Mouse (Mus musculus) CH12.LX (cell line): ENCODE measurements around the gene Scfd2. TPM values are rescaled to one million over a fixed set of nuclear protein-coding genes. Genes with fewer than 3 reads are reported as not detected.

ENCODE experiments used
- DNase-seq: peaks from one replicate; pipeline ENCODE4 v3.0.0-alpha.2; 2013; ENCODE audit errors: extremely low read depth
- H3K27ac ChIP-seq: 2 replicates; pipeline ENCODE4 v1.5.1; 2012; ENCODE audit warnings: low read depth, mild to moderate bottlenecking, control low read depth, moderate library complexity; ENCODE audit not compliant: insufficient read depth
- H3K27me3 ChIP-seq: replicated peaks from 2 replicates; pipeline ENCODE3; 2012; ENCODE audit warnings: inconsistent platforms
- H3K36me3 ChIP-seq, 2 experiments: replicated peaks in 1 of 2; 2 replicates each; pipeline versions ENCODE3 to v1.6.1; 2012; ENCODE audit warnings: inconsistent platforms in 1 of 2, low read length in 1 of 2, mild to moderate bottlenecking in 1 of 2, mixed read lengths in 1 of 2, moderate library complexity in 1 of 2; ENCODE audit not compliant: control insufficient read depth in 1 of 2, insufficient read depth in 1 of 2
- H3K4me1 ChIP-seq, 2 experiments: 2 replicates each; pipeline ENCODE4 v1.6.1; 2012; ENCODE audit warnings: inconsistent platforms in 1 of 2, moderate library complexity in 1 of 2; ENCODE audit not compliant: insufficient read depth in 2 of 2, control insufficient read depth in 1 of 2
- H3K4me2 ChIP-seq: 2 replicates; pipeline ENCODE4 v1.6.1; 2012; ENCODE audit warnings: low read depth, mild to moderate bottlenecking, control low read depth; ENCODE audit not compliant: poor library complexity, insufficient read depth, severe bottlenecking
- H3K4me3 ChIP-seq, 3 experiments: fragments of 150-350 bp in 1 of 3; sonication (generic) in 1 of 3; replicated peaks in 1 of 3; 2 replicates each; pipeline versions ENCODE3 to v1.5.1; 2011 to 2012; ENCODE audit warnings: low read depth in 2 of 3, low read length in 2 of 3, mild to moderate bottlenecking in 2 of 3, moderate library complexity in 2 of 3, control low read depth in 1 of 3, improper control_type of control experiment in 1 of 3, inconsistent platforms in 1 of 3, mixed read lengths in 1 of 3; ENCODE audit not compliant: poor library complexity in 1 of 3
- H3K79me2 ChIP-seq: replicated peaks from 2 replicates; pipeline ENCODE4 v1.6.1; 2012; ENCODE audit warnings: mild to moderate bottlenecking, moderate library complexity; ENCODE audit not compliant: control insufficient read depth, poor library complexity, insufficient read depth, severe bottlenecking; ENCODE audit errors: extremely low read depth
- H3K9ac ChIP-seq: 2 replicates; pipeline ENCODE4 v1.6.1; 2012; ENCODE audit warnings: low read depth, mild to moderate bottlenecking, control low read depth, moderate library complexity; ENCODE audit not compliant: insufficient read depth
- H3K9me3 ChIP-seq: replicated peaks from 2 replicates; pipeline ENCODE3; 2012; ENCODE audit warnings: low read length, inconsistent platforms, mixed read lengths
- BHLHE40 ChIP-seq: IDR thresholded peaks from 2 replicates; pipeline ENCODE4 v1.6.1; 2011; ENCODE audit warnings: mild to moderate bottlenecking, low read depth, low read length, improper control_type of control experiment
- CHD2 ChIP-seq: IDR thresholded peaks from 2 replicates; pipeline ENCODE4 v1.6.1; 2011; ENCODE audit warnings: low read length, improper control_type of control experiment
- CTCF ChIP-seq, 2 experiments: IDR thresholded peaks in 1 of 2; conservative IDR thresholded peaks in 1 of 2; 2 replicates each; pipeline ENCODE4 v1.5.1; 2011 to 2012; ENCODE audit warnings: low read depth in 2 of 2, low read length in 2 of 2, improper control_type of control experiment in 1 of 2, inconsistent platforms in 1 of 2, mild to moderate bottlenecking in 1 of 2, moderate library complexity in 1 of 2
- E2F4 ChIP-seq: IDR thresholded peaks from 2 replicates; pipeline ENCODE4 v1.6.1; 2011; ENCODE audit warnings: low read depth, low read length, improper control_type of control experiment; ENCODE audit not compliant: insufficient replicate concordance
- EP300 ChIP-seq: IDR thresholded peaks from 2 replicates; pipeline ENCODE4 v1.6.1; 2011; ENCODE audit warnings: low read length, improper control_type of control experiment
- ETS1 ChIP-seq: conservative IDR thresholded peaks from 2 replicates; pipeline ENCODE4 v1.6.1; 2012; ENCODE audit warnings: low read depth, mild to moderate bottlenecking, inconsistent platforms, low read length, improper control_type of control experiment, moderate library complexity
- IRF4 ChIP-seq: IDR thresholded peaks from 2 replicates; pipeline ENCODE4 v1.6.1; 2014; ENCODE audit warnings: low read depth, mild to moderate bottlenecking, inconsistent platforms, low read length, improper control_type of control experiment
- JUND ChIP-seq: conservative IDR thresholded peaks from 2 replicates; pipeline ENCODE4 v1.6.1; 2011; ENCODE audit warnings: low read depth, low read length, improper control_type of control experiment
- KAT2A ChIP-seq: IDR thresholded peaks from 2 replicates; pipeline ENCODE4 v1.6.1; 2012; ENCODE audit warnings: low read length, improper control_type of control experiment, inconsistent platforms; ENCODE audit not compliant: insufficient replicate concordance
- MAFK ChIP-seq: IDR thresholded peaks from 2 replicates; pipeline ENCODE4 v1.6.1; 2011; ENCODE audit warnings: low read length, improper control_type of control experiment; ENCODE audit not compliant: insufficient replicate concordance
- MAX ChIP-seq: IDR thresholded peaks from 2 replicates; pipeline ENCODE4 v1.6.1; 2011; ENCODE audit warnings: low read length, improper control_type of control experiment
- MEF2A ChIP-seq: IDR thresholded peaks from 2 replicates; pipeline ENCODE4 v1.6.1; 2014; ENCODE audit warnings: low read depth, mild to moderate bottlenecking, inconsistent platforms, low read length, improper control_type of control experiment, borderline replicate concordance
- MYC ChIP-seq: IDR thresholded peaks from 2 replicates; pipeline ENCODE4 v1.6.1; 2011; ENCODE audit warnings: low read depth, mild to moderate bottlenecking, improper control_type of control experiment, low read length
- NRF1 ChIP-seq: IDR thresholded peaks from 2 replicates; pipeline ENCODE4 v1.6.1; 2014; ENCODE audit warnings: low read depth, mild to moderate bottlenecking, inconsistent platforms, low read length, improper control_type of control experiment, moderate library complexity
- POLR2A ChIP-seq: IDR thresholded peaks from 2 replicates; pipeline ENCODE4 v1.6.1; 2011; ENCODE audit warnings: low read depth, mild to moderate bottlenecking, improper control_type of control experiment, low read length
- POLR2AphosphoS2 ChIP-seq: IDR thresholded peaks from 2 replicates; pipeline ENCODE4 v1.6.1; 2011; ENCODE audit warnings: low read depth, low read length, improper control_type of control experiment
- RAD21 ChIP-seq: IDR thresholded peaks from 2 replicates; pipeline ENCODE4 v1.6.1; 2011; ENCODE audit warnings: low read depth, mild to moderate bottlenecking, low read length, improper control_type of control experiment, moderate library complexity
- RCOR1 ChIP-seq: conservative IDR thresholded peaks from 2 replicates; pipeline ENCODE4 v1.6.1; 2012; ENCODE audit warnings: low read depth, mild to moderate bottlenecking, inconsistent platforms, low read length, improper control_type of control experiment
- SIN3A ChIP-seq: IDR thresholded peaks from 2 replicates; pipeline ENCODE4 v1.6.1; 2012; ENCODE audit warnings: low read length, improper control_type of control experiment, inconsistent platforms
- SMC3 ChIP-seq: IDR thresholded peaks from 2 replicates; pipeline ENCODE4 v1.6.1; 2011; ENCODE audit warnings: low read depth, low read length, improper control_type of control experiment
- TBP ChIP-seq: conservative IDR thresholded peaks from 2 replicates; pipeline ENCODE4 v1.6.1; 2011; ENCODE audit warnings: low read depth, low read length, improper control_type of control experiment
- TCF12 ChIP-seq: IDR thresholded peaks from 2 replicates; pipeline ENCODE4 v1.6.1; 2014; ENCODE audit warnings: low read depth, mild to moderate bottlenecking, inconsistent platforms, low read length, improper control_type of control experiment
- UBTF ChIP-seq: IDR thresholded peaks from 2 replicates; pipeline ENCODE4 v1.6.1; 2012; ENCODE audit warnings: low read depth, mild to moderate bottlenecking, inconsistent platforms, low read length, improper control_type of control experiment, moderate library complexity
- USF1 ChIP-seq: IDR thresholded peaks from 2 replicates; pipeline ENCODE4 v1.6.1; 2014; ENCODE audit warnings: low read depth, mild to moderate bottlenecking, inconsistent platforms, low read length, improper control_type of control experiment
- ZC3H11A ChIP-seq: IDR thresholded peaks from 2 replicates; pipeline ENCODE4 v1.6.1; 2012; ENCODE audit warnings: low read depth, mild to moderate bottlenecking, inconsistent platforms, low read length, improper control_type of control experiment
- ZKSCAN1 ChIP-seq: IDR thresholded peaks from 2 replicates; pipeline ENCODE4 v1.6.1; 2012; ENCODE audit warnings: low read depth, inconsistent platforms, low read length, improper control_type of control experiment, borderline replicate concordance
- ZMIZ1 ChIP-seq: IDR thresholded peaks from 2 replicates; pipeline ENCODE4 v1.6.1; 2012; ENCODE audit warnings: low read depth, mild to moderate bottlenecking, inconsistent platforms, low read length, improper control_type of control experiment
- ZNF384 ChIP-seq: IDR thresholded peaks from 2 replicates; pipeline ENCODE4 v1.6.1; 2012; ENCODE audit warnings: low read depth, low read length, improper control_type of control experiment, inconsistent platforms
- dilution Hi-C: fragments of 300-500 bp; cut with MboI; formaldehyde crosslinking; loops from 2 replicates; pipeline ENCODE4 v1.14.3; 2020; ENCODE audit warnings: low sequenced_read_pairs; ENCODE audit not compliant: extremely low pct_unique_long_range_greater_than_20kb, extremely low pct_ligation_motif_present
- in situ Hi-C: fragments of 300-500 bp; cut with MboI; formaldehyde crosslinking; loops from 3 replicates; pipeline ENCODE4 v1.14.3; 2019; ENCODE audit warnings: low sequenced_read_pairs, low pct_ligation_motif_present, low pct_unique_long_range_greater_than_20kb, mixed read lengths
- polyA plus RNA-seq: library from polyadenylated mRNA; unstranded; fragments of >175 nt; gene quantifications from 2 replicates; pipeline ENCODE4 v1.2.1, GENCODE M21; 2012; ENCODE audit warnings: low read depth; ENCODE audit not compliant: insufficient read length
- total RNA-seq, 2 experiments: library from RNA; depleted of rRNA; stranded (reverse); fragments of 300-350 nt in 1 of 2; fragments of >200 nt in 1 of 2; gene quantifications; 2 replicates each; pipeline ENCODE4 v1.2.3; 2012 to 2014

Gene Scfd2
- total and polyA plus RNA-seq, 3 experiments, result 13.2 to 18.0 (median 14.4) TPM

DNA sequence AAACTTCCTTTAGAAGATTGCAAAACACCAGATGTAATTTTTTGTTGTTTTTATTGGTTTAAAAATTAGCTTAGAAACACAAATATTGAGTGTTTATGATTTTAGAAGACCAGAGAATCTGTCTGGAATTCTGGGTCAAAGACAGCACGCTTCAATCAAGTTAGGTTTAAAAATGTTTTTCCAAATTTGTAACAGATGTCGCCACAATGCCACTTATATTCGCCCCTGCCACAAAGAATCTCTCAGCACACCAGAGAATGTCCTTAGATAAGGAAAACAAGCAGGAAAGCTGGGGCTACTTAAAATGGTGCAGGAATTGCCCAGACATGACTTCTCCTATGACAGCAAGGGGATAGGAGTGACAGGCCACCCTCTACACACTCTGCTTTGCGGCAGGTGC is 245.3 kb downstream of the Scfd2 start:
- in situ Hi-C loops, result loop anchor here (10.0 kb wide), 3 partner anchors 352 to 602 kb away; no protein-coding TSS in a partner anchor
- no peak overlapping the region for H3K4me3 ChIP-seq

DNA sequence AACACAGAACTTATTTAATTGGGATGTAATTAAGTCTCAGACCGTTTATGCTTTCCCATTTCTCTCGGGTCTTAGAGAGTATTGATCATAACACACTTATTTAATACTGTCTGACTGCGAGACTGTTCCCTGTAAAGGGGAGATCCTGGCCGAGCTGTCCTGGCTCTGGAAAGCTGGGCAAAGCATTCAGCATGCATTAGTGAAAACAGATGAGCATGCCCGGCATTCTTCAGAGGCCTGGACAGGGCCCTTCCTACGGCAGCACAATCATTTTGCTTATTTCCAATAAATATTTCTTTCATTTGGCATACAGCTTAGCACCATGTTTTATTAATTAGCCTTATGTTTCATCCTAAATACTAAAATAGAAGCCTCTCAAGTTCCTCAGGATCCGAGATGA is 245.8 kb downstream of the Scfd2 start:
- in situ Hi-C loops, result loop anchor here (10.0 kb wide), 3 partner anchors 351 to 601 kb away; no protein-coding TSS in a partner anchor
- dilution Hi-C loops, result no loop called here

More for the DNA sequence above, 245.3 kb downstream of the Scfd2 start:
- Histone ChIP-seq H3K4me1 (peaks cover 10 to 52% of the 10 kb centered on the region in 2 experiments), H3K9ac (no peak overlapping the region), H3K36me3 (no peaks in the 10 kb centered on the region), H3K4me2 (no peak overlapping the region), H3K27me3 (no peaks in the 10 kb centered on the region), H3K9me3 (no peaks in the 10 kb centered on the region), H3K27ac (no peak overlapping the region), H3K79me2 (no peaks in the 10 kb centered on the region)
- DNase-seq, result no peak
- dilution Hi-C loops, result no loop called here
- TF ChIP-seq RCOR1, result no peak
- no peak for TF ChIP-seq KAT2A
- no peak for TF ChIP-seq ETS1
- no peak for TF ChIP-seq ZMIZ1

DNA sequence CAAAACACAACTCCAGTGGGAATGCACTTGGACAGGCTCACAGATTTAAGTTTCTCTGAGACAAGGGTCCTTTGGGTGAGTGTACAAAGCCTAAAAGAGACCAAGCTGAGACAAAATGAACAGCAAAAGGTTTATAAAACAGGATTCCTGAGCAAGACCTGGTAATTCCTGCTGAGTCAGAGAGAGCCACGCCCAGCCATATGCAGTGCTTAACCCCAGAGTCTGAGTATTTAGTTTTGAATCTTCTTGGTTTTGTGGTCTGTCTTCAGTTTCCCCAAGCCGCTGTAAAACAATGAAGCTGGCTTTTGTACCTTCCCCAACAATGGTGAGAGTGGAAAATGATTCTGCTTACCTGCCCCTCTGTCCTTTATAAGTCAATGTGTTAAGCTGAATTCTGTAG is 246.3 kb downstream of the Scfd2 start:
- Histone ChIP-seq H3K27me3 (no peaks in the 10 kb centered on the region), H3K9ac (no peak overlapping the region), H3K4me1 (peaks cover 10 to 52% of the 10 kb centered on the region in 2 experiments), H3K27ac (no peak overlapping the region)
- TF ChIP-seq IRF4, result peak; percentile 40; the same call in 1 of the 2 replicates
- TF ChIP-seq TCF12, result no peak
- no peak for TF ChIP-seq TBP
- TF ChIP-seq MAFK, result peak; percentile 82; the same call in 1 of the 2 replicates
- no peak for TF ChIP-seq CTCF (conservative IDR thresholded peaks at IDR 0.05 in 1 of 2, IDR thresholded peaks at IDR 0.05 in 1 of 2; ENCODE audit: low read depth in 2 of 2, low read length in 2 of 2)
- no peak for TF ChIP-seq ZKSCAN1
- TF ChIP-seq POLR2AphosphoS2, result no peak
- no peak for TF ChIP-seq ZC3H11A
- TF ChIP-seq SIN3A, result no peak
- 0 out of 2 replicates have a peak, but pooled peaks have one; percentile 12 for TF ChIP-seq EP300
- TF ChIP-seq RAD21, result no peak
- no peak for TF ChIP-seq MAX
- TF ChIP-seq USF1, result no peak
- no peak for TF ChIP-seq SMC3
- TF ChIP-seq, all 38 proteins: peak for 3
- Histone ChIP-seq H3K36me3 (no peaks in the 10 kb centered on the region), H3K4me2 (0 out of 2 replicates have a peak overlapping the region, but pooled peaks have one; percentile 27), H3K79me2 (no peaks in the 10 kb centered on the region), H3K4me3 (no peak overlapping the region), H3K9me3 (no peaks in the 10 kb centered on the region)
- in situ Hi-C loops, result loop anchor here (10.0 kb wide), 3 partner anchors 350 to 600 kb away; no protein-coding TSS in a partner anchor
- DNase-seq, result peak; percentile 71
- dilution Hi-C loops, result no loop called here

More for the DNA sequence above, 245.8 kb downstream of the Scfd2 start:
- H3K79me2 ChIP-seq, result no peaks in the 10 kb centered on the region
- TF ChIP-seq MEF2A, result no peak
- no peak for TF ChIP-seq JUND
- TF ChIP-seq ZKSCAN1, result no peak
- no peak for TF ChIP-seq UBTF
- no peak for TF ChIP-seq ZNF384
- TF ChIP-seq USF1, result no peak
- no peak for TF ChIP-seq POLR2A
- no peak for TF ChIP-seq CTCF (conservative IDR thresholded peaks at IDR 0.05 in 1 of 2, IDR thresholded peaks at IDR 0.05 in 1 of 2; ENCODE audit: low read depth in 2 of 2, low read length in 2 of 2)
- no peak for TF ChIP-seq E2F4
- no peak for TF ChIP-seq MYC
- no peak for TF ChIP-seq NRF1
- TF ChIP-seq MAX, result no peak
- no peak for TF ChIP-seq POLR2AphosphoS2
- no peak for TF ChIP-seq CHD2
- no peak for TF ChIP-seq SIN3A
- no peak for TF ChIP-seq BHLHE40
- TF ChIP-seq SMC3, result no peak
- peaks cover 10 to 52% of the 10 kb centered on the region in 2 experiments for H3K4me1 ChIP-seq
- H3K4me2 ChIP-seq, result no peak overlapping the region
- no peaks in the 10 kb centered on the region for H3K27me3 ChIP-seq
- H3K36me3 ChIP-seq, result no peaks in the 10 kb centered on the region
- no peaks in the 10 kb centered on the region for H3K9me3 ChIP-seq
- no peak overlapping the region for H3K9ac ChIP-seq
- H3K27ac ChIP-seq, result no peak overlapping the region
- no peak for DNase-seq
- no peak overlapping the region for H3K4me3 ChIP-seq
